Mouse (Mus musculus) megakaryocyte, embryonic 14.5 days (primary cell): Measurements from ENCODE around the gene Lrguk.

Experiments
- FLI1 ChIP-seq: IDR thresholded peaks from 2 replicates; pipeline ENCODE4 v1.6.1; 2012; ENCODE audit warnings: low read length, inconsistent platforms, mixed read lengths
- GATA1 ChIP-seq: IDR thresholded peaks from 3 replicates; pipeline ENCODE4 v1.6.1; 2012; ENCODE audit warnings: mixed read lengths, low read length, inconsistent platforms, borderline replicate concordance

GRCm38 (mm10) chr6:34183326-34183725, 154.1 kb downstream of the Lrguk start:
- TF ChIP-seq GATA1 (no peak), FLI1 (no peak)
